8 mouse cellular contexts compared by ENCODE assay signal in the genomic region with DNA sequence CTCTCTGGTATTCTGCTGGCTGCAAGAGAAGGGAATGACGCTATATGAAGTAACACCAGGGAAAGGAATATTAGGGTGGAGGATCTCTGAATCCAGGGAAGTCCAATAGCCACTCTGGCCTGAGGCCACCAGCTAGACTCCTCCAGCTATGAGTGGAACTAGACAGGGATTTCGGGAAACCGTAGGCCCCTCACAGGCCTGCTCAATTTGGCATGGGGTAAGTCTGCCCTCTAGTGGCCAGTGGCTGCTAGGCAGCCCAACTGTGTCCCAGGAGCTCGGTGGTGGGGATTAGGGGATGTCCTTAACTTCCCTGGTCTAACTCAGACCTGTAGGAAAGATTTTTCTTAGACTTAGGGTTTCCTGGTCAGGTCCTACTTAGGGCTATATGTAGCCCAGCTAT. TPM values are rescaled to one million over a fixed set of nuclear protein-coding genes. Genes with fewer than 3 reads are reported as not detected.
DNase-seq lines count a peak whose midpoint lies in the region; ATAC-seq and TF ChIP-seq lines count a peak whose summit lies in the region.

No protein-coding gene starts in this region.

- H3K4me2 ChIP-seq in hindbrain, embryonic 16.5 days (ENCODE audit: low read length) = no peak overlapping the region

- no peaks in the 10 kb centered on the region for H3K4me1 ChIP-seq in hindbrain, embryonic 16.5 days (ENCODE audit: control insufficient read depth, insufficient read depth, low read depth, low read length)

- TF ChIP-seq CTCF in gastrocnemius, adult 2 months (IDR thresholded peaks at IDR 0.05) = no peak; the same call in 1 of the 2 replicates

- H3K36me3 ChIP-seq in hindbrain, embryonic 16.5 days (ENCODE audit: control insufficient read depth, insufficient read depth, low read length) = no peaks in the 10 kb centered on the region

- peak; percentile 87 for DNase-seq in ZHBTc4 (ENCODE audit: low read depth, low spot score)
- peak; percentile 74 to 91 for DNase-seq in cerebellum, postnatal 4 days (ENCODE audit: low spot score in 2 of 2)
- peak; percentile 87 for DNase-seq in gastrocnemius, adult 2 months
- DNase-seq in layer of hippocampus, postnatal 36 days = peak; percentile 84
- peak; percentile 85 for DNase-seq in lung, postnatal 36 days
- DNase-seq in retina, postnatal 1 day = peak; percentile 86
- peak; percentile 84 for DNase-seq in thymus, postnatal 4 days

- H3K27me3 ChIP-seq in hindbrain, embryonic 16.5 days (replicated peaks; ENCODE audit: control insufficient read depth, insufficient read depth, low read length) = no peaks in the 10 kb centered on the region; the same call in 1 of the 2 replicates

- no peak overlapping the region for H3K4me3 ChIP-seq in gastrocnemius, adult 2 months
- no peak overlapping the region for H3K4me3 ChIP-seq in hindbrain, embryonic 16.5 days (ENCODE audit: low read length)

- H3K9ac ChIP-seq in hindbrain, embryonic 16.5 days (ENCODE audit: low read depth, low read length) = no peak overlapping the region

- WGBS in hindbrain, embryonic 16.5 days = 13% methylated on average over 4 of the region's 4 CpGs

- intact Hi-C loops in gastrocnemius, adult 2 months (cut with DNase I) = loop anchor here (1.0 to 5.0 kb wide), 3 partner anchors 63 to 619 kb away; no protein-coding TSS in a partner anchor

- peak overlapping the region; percentile 35; the same call in 1 of the 2 replicates for H3K27ac ChIP-seq in gastrocnemius, adult 2 months
- H3K27ac ChIP-seq in hindbrain, embryonic 16.5 days (ENCODE audit: low read depth, low read length) = no peak overlapping the region

- H3K9me3 ChIP-seq in hindbrain, embryonic 16.5 days (ENCODE audit: control insufficient read depth, low read length) = no peaks in the 10 kb centered on the region

- peak; percentile 86 for ATAC-seq in hindbrain, embryonic 16.5 days

RNA-seq across cellular contexts. Expression of a gene that starts 8.5 kb away (rescaled TPM):
- total RNA-seq in gastrocnemius, adult 2 months (2021) = 10 to 100 TPM; 57.3 to 63.4 TPM
- 20.4 TPM in 2 replicates for polyA plus RNA-seq in hindbrain, embryonic 16.5 days (2015; fragmentation: Nextera tagmentation; extraction: Ambion mirVana)
- 10 to 100 TPM; 84.9 to 87.7 TPM for total RNA-seq in layer of hippocampus, postnatal 36 days (2021)

RNA-seq across cellular contexts. Expression of a gene that starts 9.2 kb away (rescaled TPM):
- total RNA-seq in gastrocnemius, adult 2 months (2021) = 100 to 1,000 TPM; 194 to 238 TPM
- 0.36 TPM in 1 of 2 replicates, not detected in the other for polyA plus RNA-seq in hindbrain, embryonic 16.5 days (2015; fragmentation: Nextera tagmentation; extraction: Ambion mirVana)
- total RNA-seq in layer of hippocampus, postnatal 36 days (2021) = under 1 TPM; 0.51 to 0.85 TPM

RNA-seq across cellular contexts. Expression of a gene that starts 27.4 kb away (rescaled TPM):
- total RNA-seq in gastrocnemius, adult 2 months (2021) = 10 to 100 TPM; 33.6 to 58.6 TPM
- polyA plus RNA-seq in hindbrain, embryonic 16.5 days (2015; fragmentation: Nextera tagmentation; extraction: Ambion mirVana) = 0.14 TPM in 1 of 2 replicates, not detected in the other
- under 1 TPM; 0.51 to 0.70 TPM for total RNA-seq in layer of hippocampus, postnatal 36 days (2021)

Comparison
In these comparisons a context has a peak if more than half of its experiments do, and no peak if none do; other contexts are left out.
1. RNA of a gene that starts 9.2 kb away (total RNA-seq): 194 to 238 TPM in gastrocnemius, adult 2 months; 0.51 to 0.85 TPM in layer of hippocampus, postnatal 36 days; every median in the first group is over 100 times any median in the second.
2. RNA of a gene that starts 27.4 kb away (total RNA-seq): 33.6 to 58.6 TPM in gastrocnemius, adult 2 months; 0.51 to 0.70 TPM in layer of hippocampus, postnatal 36 days; every median in the first group is over 10 times any median in the second.
3. Peak in every context shown above with its lines, with median percentiles within 50 percentile points of each other: DNase-seq.